Mouse (Mus musculus) E14TG2a.4 (cell line): ENCODE results near the gene Ankrd10.
"Not testable (repeated sequence)": the region's sequence is repeated elsewhere in the genome, so short reads cannot be mapped to it uniquely, and the experiment has no call there.

ENCODE experiments used
- H3K27me3 ChIP-seq: 2 replicates; pipeline ENCODE4 v1.6.1; 2014; ENCODE audit warnings: low read length, control low read depth; ENCODE audit not compliant: insufficient read depth
- H3K36me3 ChIP-seq: 2 replicates; pipeline ENCODE4 v1.6.1; 2014; ENCODE audit warnings: low read length, control low read depth; ENCODE audit not compliant: insufficient read depth
- H3K4me1 ChIP-seq: replicated peaks from 2 replicates; pipeline ENCODE4 v1.6.1; 2014; ENCODE audit warnings: low read depth, low read length, control low read depth
- H3K4me3 ChIP-seq: replicated peaks from 2 replicates; pipeline ENCODE4 v1.5.1; 2014; ENCODE audit warnings: mild to moderate bottlenecking, low read length
- H3K9me3 ChIP-seq: 2 replicates; pipeline ENCODE4 v1.6.1; 2014; ENCODE audit warnings: low read length, control low read depth
- CTCF ChIP-seq: conservative IDR thresholded peaks from 2 replicates; pipeline ENCODE4 v1.5.1; 2014; ENCODE audit warnings: low read length
- NANOG ChIP-seq: IDR thresholded peaks from 2 replicates; pipeline ENCODE4 v1.6.1; 2014; ENCODE audit warnings: borderline replicate concordance, low read length, mixed read lengths
- POU5F1 ChIP-seq: IDR thresholded peaks from 2 replicates; pipeline ENCODE4 v1.6.1; 2014; ENCODE audit warnings: low read length, borderline replicate concordance

Ankrd10 gene

DNA sequence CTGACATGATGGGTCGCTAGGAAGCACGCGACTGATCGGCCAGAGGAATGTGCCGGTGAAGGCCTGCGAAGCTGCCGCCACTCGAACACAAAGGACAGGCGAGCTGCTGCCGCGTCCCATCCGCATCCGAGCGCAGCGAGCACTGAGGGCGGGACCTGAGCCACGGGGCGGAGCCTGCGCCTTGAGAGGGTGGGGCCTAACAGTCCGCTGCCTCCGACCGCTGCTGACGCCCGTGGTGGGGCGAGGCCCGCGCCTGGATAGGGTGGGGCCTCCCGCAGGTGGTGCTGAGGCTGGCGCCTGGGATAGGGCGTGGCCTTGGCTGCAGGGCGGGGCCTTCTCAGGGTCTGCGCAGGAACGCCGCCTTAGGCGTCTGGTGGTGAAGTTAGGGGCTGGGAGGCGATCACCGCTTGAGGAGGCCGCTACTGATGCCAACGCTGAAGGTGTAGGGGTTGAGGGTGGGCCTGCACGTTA, at the start of gene Ankrd10:
Ankrd10 (minus strand) TSS at position 147 of the 471 bp plus-strand sequence.
- Histone ChIP-seq H3K36me3 (peaks cover 46% of the 10 kb centered on the region), H3K9me3 (no peaks in the 10 kb centered on the region), H3K27me3 (no peaks in the 10 kb centered on the region), H3K4me1 (peaks cover 70% of the 10 kb centered on the region), H3K4me3 (peak within 1 kb of the TSS; percentile 99)
- TF ChIP-seq CTCF, result no peak
- no peak for TF ChIP-seq NANOG
- no peak for TF ChIP-seq POU5F1

DNA sequence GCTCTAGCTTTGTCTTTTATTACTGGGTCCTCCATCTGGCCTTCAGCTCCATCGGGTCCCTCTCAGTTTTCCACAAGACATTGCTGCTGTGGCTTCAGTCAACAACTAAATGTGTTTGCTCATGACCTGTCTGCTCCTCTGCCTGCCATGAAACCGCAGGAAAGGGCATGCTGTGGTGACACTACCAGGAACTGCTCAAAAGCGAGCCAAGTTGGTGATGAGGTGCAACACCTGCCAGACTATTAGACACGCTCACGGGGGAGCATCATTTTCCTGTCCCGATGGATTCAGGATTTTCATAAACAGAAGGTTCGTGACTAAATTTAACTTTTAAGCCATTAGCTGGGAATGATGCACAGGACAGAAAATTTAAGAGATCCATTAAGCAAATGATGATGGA, 49.0 kb upstream of the Ankrd10 start:
- H3K9me3 ChIP-seq, result peaks cover 4% of the 10 kb centered on the region; the same call in 1 of the 2 replicates
- no peaks in the 10 kb centered on the region for H3K4me1 ChIP-seq
- H3K27me3 ChIP-seq, result peaks cover 10% of the 10 kb centered on the region; the same call in 1 of the 2 replicates
- no peak for TF ChIP-seq CTCF
- no peak for TF ChIP-seq NANOG
- no peak for TF ChIP-seq POU5F1
- H3K4me3 ChIP-seq, result no peak overlapping the region
- no peaks in the 10 kb centered on the region for H3K36me3 ChIP-seq

DNA sequence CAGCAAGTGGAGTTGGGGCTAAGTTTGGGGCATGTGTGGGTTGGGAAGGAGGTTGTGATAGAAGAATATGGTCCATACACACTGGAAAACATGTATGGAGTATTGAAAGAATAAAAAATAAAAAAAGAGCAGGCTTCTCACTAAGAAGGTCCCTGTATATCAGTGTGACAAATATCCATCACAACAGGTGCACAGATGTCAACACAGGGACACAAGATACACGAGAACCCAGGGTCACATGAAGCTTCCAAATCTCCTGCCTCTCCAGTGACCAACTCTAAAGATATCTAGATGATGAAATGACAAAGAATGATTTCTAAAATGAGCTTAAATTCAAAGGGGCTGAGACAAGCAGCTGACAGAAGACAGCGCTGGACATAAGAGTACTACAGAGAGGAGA, 32.8 kb upstream of the Ankrd10 start:
- TF ChIP-seq NANOG (no peak), POU5F1 (no peak)
- Histone ChIP-seq H3K4me3 (no peak overlapping the region), H3K27me3 (peaks cover 5% of the 10 kb centered on the region; the same call in 1 of the 2 replicates), H3K4me1 (peaks cover 12% of the 10 kb centered on the region), H3K36me3 (no peaks in the 10 kb centered on the region), H3K9me3 (no peaks in the 10 kb centered on the region)

DNA sequence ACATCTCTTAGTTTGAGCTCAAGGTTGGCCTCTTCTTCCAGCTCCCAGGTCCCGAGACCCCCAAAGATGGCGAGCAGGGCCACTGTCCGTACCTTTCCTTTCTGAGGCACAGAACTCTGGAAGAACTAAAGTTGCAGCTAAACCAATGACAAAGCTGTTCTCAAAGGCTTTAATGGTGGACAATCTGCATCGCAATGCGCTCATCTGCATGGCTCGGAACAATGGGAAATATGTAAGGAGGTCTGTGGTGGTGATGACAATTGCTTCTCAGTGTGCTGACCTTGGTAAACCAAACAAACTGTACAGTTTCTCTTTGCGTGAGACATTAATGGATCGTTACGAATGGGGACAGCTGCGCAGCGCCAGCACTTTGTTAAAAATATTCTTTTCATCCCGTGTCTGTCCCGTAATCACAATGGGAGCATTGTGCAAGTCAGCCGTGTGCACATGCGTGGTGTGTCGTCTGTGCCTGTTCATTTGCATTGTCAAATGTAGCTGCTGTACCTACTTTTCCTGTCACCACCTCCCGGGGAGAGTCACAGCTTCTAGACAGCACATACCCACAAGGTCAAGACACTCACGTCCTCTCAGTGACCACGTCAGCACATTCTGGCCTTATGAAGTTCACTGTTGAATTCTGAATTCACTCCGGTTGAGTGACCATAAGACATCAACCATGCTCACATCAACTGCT, 30.6 kb upstream of the Ankrd10 start:
- H3K4me1 ChIP-seq, result peaks cover 12% of the 10 kb centered on the region
- not testable (repeated sequence) for H3K9me3 ChIP-seq, H3K36me3 ChIP-seq, H3K4me3 ChIP-seq, H3K27me3 ChIP-seq

DNA sequence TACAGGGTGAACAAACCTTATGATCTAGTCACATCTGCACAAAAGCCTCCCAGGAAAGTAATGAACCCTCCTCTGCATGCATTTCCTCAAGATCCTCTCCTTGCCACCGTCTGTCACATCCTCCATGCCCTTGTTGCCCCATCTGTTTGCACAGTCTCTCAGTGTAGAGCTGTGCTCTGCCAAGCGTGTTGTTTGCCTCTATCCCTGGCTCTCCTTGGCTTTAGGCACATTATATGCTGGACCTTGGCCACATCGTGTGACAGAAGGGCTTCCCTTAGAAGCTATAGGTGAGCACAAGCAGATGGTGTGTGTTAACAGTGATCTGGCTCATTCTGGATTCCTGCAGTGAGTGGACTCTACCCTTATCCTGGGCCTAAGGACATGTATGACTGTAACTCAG, 26.4 kb upstream of the Ankrd10 start:
- TF ChIP-seq POU5F1, result no peak
- TF ChIP-seq NANOG, result no peak
- no peak for TF ChIP-seq CTCF
- Histone ChIP-seq H3K9me3 (no peaks in the 10 kb centered on the region), H3K4me3 (no peak overlapping the region), H3K27me3 (peaks cover 5% of the 10 kb centered on the region; the same call in 1 of the 2 replicates), H3K4me1 (peaks cover 12% of the 10 kb centered on the region), H3K36me3 (no peaks in the 10 kb centered on the region)

DNA sequence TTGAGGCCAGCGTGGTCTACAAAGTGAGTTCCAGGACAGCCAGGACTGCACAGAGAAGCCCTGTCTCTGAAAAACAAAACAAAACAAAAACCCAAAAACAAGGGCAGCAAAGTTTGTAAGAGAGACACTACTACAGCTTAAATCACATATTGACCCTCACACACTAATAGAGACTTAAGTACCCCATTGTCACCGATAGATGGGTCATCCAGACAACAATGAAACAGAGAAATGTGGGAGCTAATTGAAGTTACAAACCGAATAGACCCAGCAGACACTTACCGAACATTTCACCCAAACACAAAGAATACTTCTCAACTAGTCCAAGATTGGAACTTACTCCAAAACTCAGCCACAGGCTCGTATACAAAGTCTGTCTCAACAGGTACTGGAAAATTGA, 14.5 kb upstream of the Ankrd10 start:
- no peaks in the 10 kb centered on the region for H3K36me3 ChIP-seq
- TF ChIP-seq CTCF (no peak), POU5F1 (no peak), NANOG (peak; percentile 95)
- peaks cover 45% of the 10 kb centered on the region for H3K4me1 ChIP-seq
- no peaks in the 10 kb centered on the region for H3K9me3 ChIP-seq
- no peak overlapping the region for H3K4me3 ChIP-seq
- no peaks in the 10 kb centered on the region for H3K27me3 ChIP-seq

DNA sequence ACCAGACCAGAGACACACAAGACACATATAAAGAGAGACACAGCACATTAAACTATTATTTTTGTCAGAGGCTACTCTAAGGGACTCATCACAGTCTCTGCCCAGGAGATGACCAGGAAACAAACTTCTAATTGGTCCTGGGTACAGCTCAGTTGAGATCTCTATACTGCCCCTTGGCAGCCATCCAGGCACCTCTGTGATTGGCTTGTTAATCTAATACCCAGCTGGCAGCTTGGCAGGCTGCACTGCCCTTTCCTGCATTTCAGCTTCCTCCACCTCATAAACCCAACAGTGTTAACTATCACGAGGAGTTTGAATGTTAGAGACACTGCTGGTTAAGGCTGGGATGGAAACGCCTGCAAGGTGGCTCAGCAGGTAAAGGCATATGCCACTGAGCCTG, 7.6 kb upstream of the Ankrd10 start:
- Histone ChIP-seq H3K4me3 (no peak overlapping the region), H3K4me1 (peaks cover 74% of the 10 kb centered on the region), H3K36me3 (0 out of 2 replicates have a peak, but pooled peaks cover 6% of the 10 kb centered on the region), H3K9me3 (peaks cover 4% of the 10 kb centered on the region; the same call in 1 of the 2 replicates), H3K27me3 (no peaks in the 10 kb centered on the region)
- TF ChIP-seq POU5F1 (no peak), NANOG (no peak), CTCF (no peak)

DNA sequence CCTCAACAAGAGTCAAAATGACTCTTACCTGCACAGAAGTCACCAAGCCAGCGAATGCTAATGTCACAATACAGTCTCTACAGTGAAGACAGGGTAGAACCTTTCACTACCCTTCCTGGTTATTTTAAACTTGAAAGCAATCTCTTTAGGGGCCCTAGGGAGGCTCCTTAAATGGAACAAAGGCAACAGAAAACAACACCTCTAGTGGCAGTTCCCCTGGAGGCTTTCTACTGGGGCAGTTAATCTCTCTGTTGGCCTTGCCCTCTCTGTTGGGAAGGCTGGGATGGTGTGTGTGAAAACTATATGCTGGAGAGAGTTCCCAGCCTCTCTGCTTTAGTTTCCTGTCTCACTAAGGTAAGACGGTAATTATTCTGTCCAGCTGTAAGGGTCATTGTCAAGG, 5.0 kb upstream of the Ankrd10 start:
- H3K4me1 ChIP-seq, result peaks cover 74% of the 10 kb centered on the region
- H3K9me3 ChIP-seq, result peaks cover 4% of the 10 kb centered on the region; the same call in 1 of the 2 replicates
- 0 out of 2 replicates have a peak overlapping the region, but pooled peaks have one; percentile 39 for H3K4me3 ChIP-seq
- TF ChIP-seq CTCF (no peak), NANOG (peak; percentile 53; the same call in 1 of the 2 replicates)
- 0 out of 2 replicates have a peak, but pooled peaks cover 15% of the 10 kb centered on the region for H3K36me3 ChIP-seq
- H3K27me3 ChIP-seq, result no peaks in the 10 kb centered on the region

DNA sequence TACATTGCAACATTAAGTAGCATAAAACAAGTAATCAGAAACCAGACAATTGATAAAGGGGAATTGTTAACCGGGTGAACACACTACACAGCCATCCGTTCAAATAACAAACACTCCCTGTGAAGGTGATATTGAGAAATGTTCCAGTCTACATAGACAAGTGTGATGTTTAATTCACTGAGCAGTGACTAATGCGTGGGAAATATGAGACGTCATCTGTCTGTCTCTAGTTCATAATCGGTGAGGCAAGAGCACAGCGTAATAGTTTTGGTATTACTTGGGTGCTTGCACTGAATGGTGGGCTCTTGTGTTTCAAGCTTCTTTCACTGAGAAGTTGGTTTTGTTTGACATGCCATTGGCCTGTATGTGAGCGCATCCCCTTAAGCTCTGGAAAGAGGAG, 2.0 kb upstream of the Ankrd10 start:
- Histone ChIP-seq H3K27me3 (no peaks in the 10 kb centered on the region), H3K9me3 (no peaks in the 10 kb centered on the region), H3K4me1 (peaks cover 70% of the 10 kb centered on the region), H3K4me3 (no peak overlapping the region), H3K36me3 (peaks cover 27% of the 10 kb centered on the region)
- TF ChIP-seq CTCF (no peak), NANOG (no peak), POU5F1 (no peak)
